Mouse (Mus musculus): Measurements from ENCODE around the gene Kat6b. TPM values are rescaled to one million over a fixed set of nuclear protein-coding genes. Genes with fewer than 3 reads are reported as not detected.

Gene Kat6b
- total RNA-seq, 2 experiments from 2014 or later: 80.4 to 91.7 TPM

- DNase-seq: no peak
- intact Hi-C loops (cut with DNase I): no loop called here
Observed at GRCm38 (mm10) chr14:21587931-21588330, 106.7 kb downstream of the Kat6b start.

GRCm38 (mm10) chr14:21589620-21590019 is 108.4 kb downstream of the Kat6b start:
- intact Hi-C loops (cut with DNase I): no loop called here
- DNase-seq: peak; percentile 73

GRCm38 (mm10) chr14:21590205-21590604 is 109.0 kb downstream of the Kat6b start:
- intact Hi-C loops (cut with DNase I): no loop called here
- DNase-seq: no peak

DNA sequence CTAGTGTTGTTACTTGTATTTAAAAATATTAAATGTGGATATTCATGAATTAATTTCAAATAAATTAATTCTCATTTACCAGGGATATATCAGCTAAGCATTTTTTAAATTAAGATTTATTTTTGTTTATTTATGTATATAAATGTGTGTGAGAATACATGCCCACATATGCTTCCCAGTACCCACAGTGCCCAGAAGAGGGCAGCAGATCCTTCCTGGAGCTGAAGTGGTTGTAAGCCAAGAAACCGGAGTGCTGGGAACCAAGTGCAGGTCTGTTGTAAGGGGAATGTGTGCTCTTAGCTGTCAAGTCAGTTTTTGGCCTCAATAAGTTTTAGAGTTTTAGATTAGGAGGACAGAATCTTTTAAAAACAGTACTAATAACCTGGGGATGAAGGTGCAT is 110.9 kb downstream of the Kat6b start:
- no peak for DNase-seq
- intact Hi-C loops (cut with DNase I): no loop called here

DNA sequence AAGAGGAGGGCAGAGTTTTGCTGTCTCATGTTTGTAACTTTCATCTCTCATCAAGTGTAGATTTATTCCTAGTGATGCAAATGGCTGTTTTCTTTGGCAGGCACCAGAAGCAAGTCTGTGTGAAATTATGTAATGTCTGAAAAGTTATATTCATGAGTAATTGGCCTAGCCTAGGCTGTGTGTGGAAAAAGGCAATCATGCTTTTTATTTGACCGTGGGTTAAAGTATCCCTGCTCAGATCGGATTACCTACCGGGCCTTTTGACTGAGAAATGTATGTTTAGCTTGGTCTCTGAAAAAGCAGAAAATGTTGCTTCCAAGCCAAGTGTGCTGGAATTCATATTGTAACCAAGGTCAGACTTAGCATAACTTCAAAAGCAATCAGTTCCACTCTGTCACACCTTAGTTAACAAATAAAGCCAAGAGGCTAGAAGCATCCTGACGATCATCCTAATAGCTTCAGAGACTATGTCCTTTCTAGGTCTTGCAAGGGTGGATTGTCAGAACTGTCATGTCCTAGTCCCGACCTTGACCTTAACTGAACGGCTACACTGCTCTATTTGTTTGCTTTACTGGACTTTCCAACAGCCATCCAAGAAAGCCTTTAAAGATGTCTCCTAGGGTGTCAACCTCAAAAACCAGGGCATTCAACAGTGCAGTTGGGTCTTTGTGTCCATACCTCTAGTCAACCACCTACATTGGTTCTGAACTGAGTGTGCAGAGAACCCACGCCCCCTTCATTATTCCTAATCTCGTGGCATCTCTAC is 111.9 kb downstream of the Kat6b start:
- no peak for DNase-seq
- intact Hi-C loops (cut with DNase I): no loop called here

- DNase-seq: no peak
- intact Hi-C loops (cut with DNase I): no loop called here
Observed at GRCm38 (mm10) chr14:21599446-21600173, 118.4 kb downstream of the Kat6b start.

- intact Hi-C loops (cut with DNase I): no loop called here
- DNase-seq: no peak
Observed at GRCm38 (mm10) chr14:21600174-21600566, 118.9 kb downstream of the Kat6b start.

GRCm38 (mm10) chr14:21600628-21601027 is 119.4 kb downstream of the Kat6b start:
- intact Hi-C loops (cut with DNase I): no loop called here
- DNase-seq: no peak

DNA sequence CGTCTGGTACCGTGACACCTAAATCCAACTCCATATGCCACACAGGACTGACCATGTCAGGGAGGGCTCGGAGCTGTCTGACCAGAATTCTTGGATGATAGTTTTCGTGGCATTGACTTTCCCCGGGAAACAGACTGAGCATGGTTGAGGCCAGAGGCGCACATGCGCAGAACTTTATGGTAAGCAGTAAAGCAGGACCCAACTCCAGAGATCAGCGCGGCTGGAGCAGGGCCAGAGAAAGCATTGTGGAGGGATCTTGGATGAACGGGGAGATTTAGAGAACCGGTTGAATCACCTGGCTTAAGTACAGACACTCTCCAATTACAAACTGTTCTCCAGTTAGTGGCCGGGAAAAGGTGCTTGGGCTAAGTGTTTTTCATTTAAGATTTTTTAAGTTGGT is 120.9 kb downstream of the Kat6b start:
- intact Hi-C loops (cut with DNase I): no loop called here
- DNase-seq: no peak

DNA sequence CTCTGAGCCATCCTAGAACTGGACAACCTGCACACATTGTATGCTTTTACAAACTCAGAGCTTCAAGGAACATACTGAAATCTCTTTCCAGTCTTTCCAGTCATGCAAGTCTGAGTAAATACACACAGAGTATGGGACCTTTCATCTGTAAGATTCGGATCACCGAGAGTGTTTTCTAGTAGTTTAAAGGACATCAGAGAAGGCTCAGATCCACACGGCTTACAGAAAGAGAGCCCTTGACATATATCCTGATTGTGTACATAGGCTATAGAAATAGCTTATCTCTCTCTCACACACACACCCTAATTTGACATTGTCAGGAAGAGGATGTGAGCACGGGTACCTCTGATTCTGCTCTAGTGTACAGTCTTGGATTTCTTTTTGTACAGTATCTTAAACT is 121.7 kb downstream of the Kat6b start:
- intact Hi-C loops (cut with DNase I): no loop called here
- no peak for DNase-seq

DNA sequence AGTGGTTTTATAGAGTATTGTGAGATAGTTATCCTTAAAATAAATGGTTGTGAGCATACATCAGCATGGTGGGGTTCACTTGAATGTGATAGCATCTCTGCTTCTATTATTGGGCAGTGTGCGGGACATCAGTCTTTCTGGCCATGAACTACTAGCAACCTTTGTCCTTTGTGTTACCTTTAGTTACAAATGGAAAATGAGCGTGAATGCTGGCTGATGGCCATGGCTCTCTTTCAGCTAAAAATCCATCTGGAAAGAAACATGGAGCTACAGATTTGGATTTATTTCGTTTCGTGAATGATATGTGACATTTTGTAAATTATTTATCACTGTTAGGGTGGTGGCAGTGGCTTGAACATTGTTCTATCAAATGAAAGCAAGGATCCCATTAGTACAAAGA is 126.5 kb downstream of the Kat6b start:
- intact Hi-C loops (cut with DNase I): no loop called here
- no peak for DNase-seq

DNA sequence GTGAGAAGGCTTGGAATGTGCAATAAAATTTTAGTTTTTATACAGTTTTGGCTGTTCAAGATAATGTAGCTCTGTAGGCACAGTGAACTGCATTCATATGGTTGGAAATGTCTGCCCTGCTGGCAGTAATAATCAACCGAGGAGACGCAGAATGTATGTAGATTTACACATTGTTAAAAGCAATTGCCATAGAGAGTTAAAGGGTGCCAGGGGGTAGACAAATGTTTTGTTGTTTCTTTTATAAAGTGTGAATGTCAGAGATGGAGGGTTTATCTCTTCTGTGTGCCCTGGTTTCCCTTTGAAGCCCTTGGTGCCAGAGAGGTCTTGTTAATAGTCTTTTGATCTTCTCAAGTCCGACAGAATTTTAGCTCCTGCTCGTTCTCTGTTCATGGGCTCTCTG is 127.7 kb downstream of the Kat6b start:
- no peak for DNase-seq
- intact Hi-C loops (cut with DNase I): no loop called here

DNA sequence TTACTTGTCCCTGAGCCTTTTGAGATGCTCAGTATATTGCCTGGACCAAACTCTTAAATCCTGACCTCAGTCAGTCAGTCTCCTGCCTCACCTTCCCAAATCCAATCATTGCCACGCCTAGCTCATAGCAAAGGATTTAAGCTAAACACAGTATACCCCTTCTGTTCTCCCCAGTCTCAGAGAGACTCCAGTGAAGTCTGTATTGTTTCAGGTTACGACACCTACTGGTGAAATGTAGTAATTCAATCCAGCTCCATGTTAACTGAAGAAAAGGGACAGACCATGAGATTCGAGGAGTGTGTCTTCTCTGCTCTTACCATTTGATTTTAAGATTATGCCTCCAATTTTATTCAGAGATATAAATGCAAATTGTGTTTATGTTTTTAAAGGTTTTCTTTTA is 129.0 kb downstream of the Kat6b start:
- no peak for DNase-seq

DNA sequence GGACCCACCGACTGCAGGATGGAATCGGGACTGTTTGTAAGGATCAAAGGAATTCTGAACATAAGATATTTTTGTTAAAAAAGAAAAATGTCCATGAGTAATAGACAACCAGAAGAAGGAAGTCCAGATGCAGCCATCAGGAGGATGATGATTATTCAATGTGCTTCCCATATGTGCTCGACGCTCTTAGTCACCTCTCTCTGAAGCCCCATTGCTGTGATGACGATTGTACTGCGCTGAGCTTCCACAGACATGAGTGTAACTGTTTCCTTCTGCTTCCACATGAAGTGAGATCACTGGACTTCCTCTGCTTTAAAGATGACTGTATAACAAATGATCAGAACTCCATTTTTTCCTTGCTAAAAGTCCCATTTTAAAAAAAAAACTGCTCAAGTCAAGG is 131.8 kb downstream of the Kat6b start:
- no peak for DNase-seq
- intact Hi-C loops (cut with DNase I): loop anchor here (10.0 kb wide), 1 partner anchor 468 kb away; no protein-coding TSS in a partner anchor

More for the DNA sequence above, 129.0 kb downstream of the Kat6b start:
- intact Hi-C loops (cut with DNase I): loop anchor here (10.0 kb wide), 1 partner anchor 465 kb away; no protein-coding TSS in a partner anchor

- intact Hi-C loops (cut with DNase I): loop anchor here (10.0 kb wide), 1 partner anchor 469 kb away; no protein-coding TSS in a partner anchor
- DNase-seq: no peak
Observed at GRCm38 (mm10) chr14:21614103-21614502, 132.9 kb downstream of the Kat6b start.

- intact Hi-C loops (cut with DNase I): loop anchor here (10.0 kb wide), 1 partner anchor 471 kb away; no protein-coding TSS in a partner anchor
- no peak for DNase-seq
Observed at GRCm38 (mm10) chr14:21615853-21616252, 134.6 kb downstream of the Kat6b start.

DNA sequence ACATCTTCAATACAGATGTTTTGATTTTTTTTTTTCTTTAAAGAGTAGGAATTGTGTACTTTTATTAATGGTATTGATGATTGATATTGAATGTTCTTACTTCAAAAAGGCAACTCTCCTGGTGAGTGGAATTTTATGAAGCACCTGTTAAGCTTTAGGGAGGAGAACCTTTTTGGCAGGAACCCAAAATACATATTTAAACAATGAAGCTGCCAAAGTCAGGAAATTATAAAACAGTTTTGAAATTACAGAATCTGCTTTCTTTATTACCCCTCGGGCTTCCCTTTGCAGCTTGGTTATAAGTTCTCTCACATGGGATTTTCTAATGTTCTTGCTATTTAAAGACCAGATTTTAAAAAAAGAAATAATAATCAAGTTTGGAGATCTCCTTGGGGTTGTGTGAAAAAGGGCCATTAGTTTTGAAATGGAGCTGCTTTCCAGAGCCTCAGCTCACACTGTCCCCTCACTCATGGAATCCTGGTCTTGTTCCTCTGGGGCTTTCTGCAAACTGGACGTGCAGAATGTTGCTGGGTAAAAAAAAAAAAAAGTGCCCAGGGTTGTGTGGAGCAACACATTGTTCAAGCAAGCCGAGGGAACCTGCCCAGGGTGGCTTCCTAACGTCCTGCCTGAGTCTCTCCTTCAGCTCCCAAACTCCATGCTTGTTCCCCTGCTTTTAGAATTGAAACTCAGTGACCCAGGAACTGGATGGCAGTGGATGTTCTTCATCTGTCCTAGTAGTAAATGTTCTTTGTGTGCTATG is 136.2 kb downstream of the Kat6b start:
- DNase-seq: no peak
- intact Hi-C loops (cut with DNase I): loop anchor here (10.0 kb wide), 1 partner anchor 473 kb away; no protein-coding TSS in a partner anchor

GRCm38 (mm10) chr14:21619951-21620350 is 138.7 kb downstream of the Kat6b start:
- intact Hi-C loops (cut with DNase I): loop anchor here (10.0 kb wide), 1 partner anchor 475 kb away; no protein-coding TSS in a partner anchor
- no peak for DNase-seq

DNA sequence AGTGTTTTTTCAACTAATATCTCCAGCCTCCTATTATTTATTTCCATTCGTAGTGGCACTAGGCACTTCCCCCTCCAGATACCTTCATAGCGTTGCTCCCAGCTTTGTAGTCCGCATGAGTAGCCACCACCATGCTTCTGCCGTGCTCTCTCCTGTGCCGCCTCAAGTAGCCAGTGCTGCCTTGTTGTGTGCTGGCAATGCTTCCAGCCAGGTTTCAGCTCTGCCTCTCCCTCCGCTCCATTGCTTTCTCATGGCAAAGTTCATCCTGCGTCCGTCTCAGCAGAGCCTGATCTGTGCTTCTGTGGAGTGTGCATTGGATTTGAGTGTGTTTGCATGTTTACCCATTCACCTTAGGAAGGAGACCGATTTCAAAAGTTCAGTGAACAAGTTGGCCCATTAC is 144.7 kb downstream of the Kat6b start:
- intact Hi-C loops (cut with DNase I): no loop called here
- DNase-seq: no peak

DNA sequence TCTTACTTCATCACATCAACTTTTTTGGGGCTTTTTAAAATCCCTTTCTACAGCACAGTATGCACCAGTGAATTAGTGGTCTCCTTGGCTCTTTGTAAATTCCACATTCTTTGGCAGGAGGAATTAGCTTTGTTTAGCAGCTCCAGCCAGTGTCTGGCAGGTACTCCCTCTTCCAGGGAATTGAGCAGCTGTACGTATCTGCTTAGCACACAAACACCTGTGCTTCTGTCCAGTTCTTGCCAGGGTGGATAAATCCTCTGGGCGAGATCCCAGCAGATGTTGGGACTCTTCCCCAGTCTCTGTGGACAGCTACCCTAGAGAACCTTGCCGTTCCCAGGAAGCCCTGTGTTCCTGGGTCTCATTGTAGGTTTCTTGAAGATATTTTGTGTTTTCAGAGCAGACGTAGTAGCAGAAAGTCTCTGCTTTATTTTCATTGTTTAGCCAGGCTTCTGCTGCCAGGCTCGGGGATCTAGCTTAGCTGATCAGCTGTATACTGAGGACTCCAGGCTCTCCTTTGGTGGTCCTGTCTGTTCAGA is 150.5 kb downstream of the Kat6b start:
- no peak for DNase-seq
- intact Hi-C loops (cut with DNase I): no loop called here

GRCm38 (mm10) chr14:21636548-21636947 is 155.3 kb downstream of the Kat6b start:
- DNase-seq: no peak
- intact Hi-C loops (cut with DNase I): no loop called here
